Mouse (Mus musculus) liver, embryonic 14.5 days (tissue): ENCODE measurements around the gene Pfdn4.

ENCODE experiments used
- CTCF ChIP-seq: IDR thresholded peaks from 2 replicates; pipeline ENCODE4 v1.5.1; 2016; ENCODE audit warnings: antibody characterized with exemption, low read depth, control low read depth
- EP300 ChIP-seq: IDR thresholded peaks from 2 replicates; pipeline ENCODE4 v1.6.1; 2016; ENCODE audit warnings: antibody characterized with exemption, low read depth

- no peak for TF ChIP-seq EP300
- TF ChIP-seq CTCF: peak; percentile 45
Observed at GRCm38 (mm10) chr2:170520321-170520971, 24.2 kb downstream of the Pfdn4 start.
